In the genomic region with DNA sequence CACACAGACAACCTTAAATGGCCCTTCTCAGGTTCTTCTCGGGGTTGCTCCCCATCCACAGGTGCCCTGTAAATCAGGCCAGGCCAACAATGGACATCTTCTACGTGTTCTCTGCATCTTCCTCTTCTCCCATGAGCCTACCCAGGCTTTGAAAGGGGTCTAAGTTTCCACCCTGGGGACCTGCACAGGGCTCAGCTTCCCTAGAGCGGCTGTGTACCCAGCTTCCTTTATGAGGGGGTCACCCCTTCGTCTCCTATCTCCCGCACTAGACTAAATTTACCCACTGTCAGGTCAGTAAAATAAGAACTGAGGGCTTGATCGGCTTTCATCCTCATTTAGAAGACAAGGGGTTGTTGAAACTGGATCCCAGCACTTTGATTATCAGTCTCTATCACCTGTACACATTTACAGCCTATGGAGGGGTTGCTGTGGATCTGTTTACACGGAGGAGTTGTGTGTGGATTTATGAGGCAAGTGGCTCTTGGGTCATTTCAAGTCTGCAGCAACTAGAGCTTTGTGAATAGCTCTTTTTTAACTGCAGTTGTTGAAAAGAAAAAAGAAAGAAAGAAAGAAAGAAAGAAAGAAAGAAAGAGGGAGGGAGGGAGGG, we compare ENCODE assay signal across 22 mouse cellular contexts.
"Had no signal": no experiment of that assay in that cellular context is flagged by ENCODE, and none has a peak within 500 bp of the region (broad histone marks: within the 10 kb centered on the region; RNA-seq: fewer than 3 reads in every experiment).

No protein-coding gene starts in this region.

- H3K4me3 ChIP-seq: heart, adult 2 months; heart, embryonic 13.5 days; heart, embryonic 15.5 days; hindbrain, embryonic 13.5 days; hindbrain, embryonic 15.5 days; left cerebral cortex, adult 2 months; limb, embryonic 13.5 days; limb, embryonic 15.5 days; liver, embryonic 12.5 days had no signal

- H3K36me3 ChIP-seq: heart, embryonic 13.5 days; heart, embryonic 15.5 days; hindbrain, embryonic 13.5 days; hindbrain, embryonic 15.5 days; limb, embryonic 13.5 days; limb, embryonic 15.5 days; liver, embryonic 12.5 days had no signal

- H3K9ac ChIP-seq: forebrain, postnatal 0 days; heart, embryonic 13.5 days; heart, embryonic 15.5 days; hindbrain, embryonic 13.5 days; hindbrain, embryonic 15.5 days; limb, embryonic 13.5 days; limb, embryonic 15.5 days; liver, embryonic 12.5 days; liver, embryonic 14.5 days had no signal

- H3K9me3 ChIP-seq: heart, embryonic 13.5 days; heart, embryonic 15.5 days; hindbrain, embryonic 13.5 days; hindbrain, embryonic 15.5 days; limb, embryonic 13.5 days; limb, embryonic 15.5 days; liver, embryonic 12.5 days had no signal

- DNase-seq: forebrain, postnatal 0 days; gastrocnemius, postnatal 14 days; gastrocnemius, postnatal 36 days; heart, adult 11 months; heart, adult 2 months; heart, postnatal 14 days; heart, postnatal 36 days; kidney, adult 11 months; kidney, adult 2 months; kidney, postnatal 14 days had no signal

- H3K27me3 ChIP-seq: heart, embryonic 13.5 days; heart, embryonic 15.5 days; hindbrain, embryonic 13.5 days; hindbrain, embryonic 15.5 days; limb, embryonic 13.5 days; limb, embryonic 15.5 days; liver, embryonic 12.5 days had no signal

- ATAC-seq: forebrain, postnatal 0 days; hindbrain, postnatal 0 days; intestine, embryonic 16.5 days; liver, embryonic 12.5 days had no signal

- H3K27ac ChIP-seq: heart, adult 2 months; heart, embryonic 13.5 days; heart, embryonic 15.5 days; hindbrain, embryonic 13.5 days; hindbrain, embryonic 15.5 days; hindbrain, postnatal 0 days; left cerebral cortex, adult 2 months; limb, embryonic 13.5 days; limb, embryonic 15.5 days; liver, embryonic 12.5 days; liver, embryonic 14.5 days had no signal

- H3K4me2 ChIP-seq: heart, embryonic 11.5 days; heart, embryonic 13.5 days; heart, embryonic 15.5 days; hindbrain, embryonic 13.5 days; hindbrain, embryonic 15.5 days; limb, embryonic 13.5 days; limb, embryonic 15.5 days; liver, embryonic 12.5 days had no signal

- H3K4me1 ChIP-seq: hindbrain, embryonic 13.5 days; hindbrain, embryonic 15.5 days; limb, embryonic 13.5 days; limb, embryonic 15.5 days; liver, embryonic 12.5 days had no signal
